Mouse (Mus musculus): Measurements from ENCODE around the gene Wfdc15a.
A peak's percentile ranks its signal among the peaks of the same experiment; 100 is the strongest.

Gene Wfdc15a

DNA sequence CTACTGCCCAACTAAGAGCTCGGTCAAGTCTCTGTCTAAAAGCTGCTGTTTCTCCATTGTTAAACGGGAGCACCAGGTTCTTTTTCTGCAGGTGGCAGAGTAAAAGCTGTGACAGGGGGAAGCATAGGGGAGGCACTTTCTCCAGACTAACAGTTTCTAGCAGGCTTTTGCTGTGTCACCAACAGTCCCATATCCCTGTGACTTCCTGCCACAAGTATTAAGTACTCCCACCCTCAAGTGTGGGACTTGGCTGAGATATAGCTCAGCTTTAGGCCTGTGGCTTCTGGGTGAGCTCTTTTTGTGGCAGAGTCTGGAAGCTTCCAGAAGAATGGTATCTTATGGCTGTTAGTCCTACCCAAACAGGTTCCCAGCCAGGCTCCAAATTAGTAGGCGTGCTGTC, 24.1 kb downstream of the Wfdc15a start:
- DNase-seq: no peak

DNA sequence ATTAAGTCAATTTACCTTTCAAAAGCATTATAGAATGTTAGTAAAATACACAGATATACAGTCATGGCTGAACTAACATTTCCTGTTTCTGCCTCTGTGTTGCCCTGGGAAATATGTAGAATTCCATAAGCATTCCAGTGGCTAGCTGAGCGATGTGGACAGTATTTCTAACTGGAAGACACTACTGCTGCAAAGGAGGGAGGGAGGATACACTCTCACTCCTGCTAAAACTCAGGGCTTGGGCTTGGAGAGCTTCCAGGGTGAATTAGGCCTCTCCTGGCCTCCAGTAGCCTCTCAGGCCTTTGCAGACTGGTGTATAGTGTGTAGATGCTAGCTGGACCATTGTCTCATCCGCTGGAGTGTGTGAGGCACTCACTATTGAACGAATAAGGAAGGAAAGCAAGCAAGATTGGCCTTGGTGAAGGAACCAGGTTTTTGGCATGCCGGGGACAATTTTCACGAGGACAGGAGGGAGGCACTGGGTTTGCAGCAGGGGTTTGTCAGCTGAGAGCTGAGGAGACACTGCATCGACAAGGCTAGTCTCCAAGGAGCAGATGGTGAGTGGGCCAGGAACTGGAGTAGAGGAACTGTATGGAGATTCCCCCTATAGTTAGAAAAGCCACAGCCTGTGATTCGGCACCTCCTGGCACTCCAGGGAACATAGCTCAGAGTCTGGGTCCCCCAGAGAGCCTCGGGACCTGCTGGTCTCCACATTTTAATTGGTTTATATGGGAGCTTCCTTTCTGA, 25.1 kb downstream of the Wfdc15a start:
- peak; percentile 18 to 22 for DNase-seq

DNA sequence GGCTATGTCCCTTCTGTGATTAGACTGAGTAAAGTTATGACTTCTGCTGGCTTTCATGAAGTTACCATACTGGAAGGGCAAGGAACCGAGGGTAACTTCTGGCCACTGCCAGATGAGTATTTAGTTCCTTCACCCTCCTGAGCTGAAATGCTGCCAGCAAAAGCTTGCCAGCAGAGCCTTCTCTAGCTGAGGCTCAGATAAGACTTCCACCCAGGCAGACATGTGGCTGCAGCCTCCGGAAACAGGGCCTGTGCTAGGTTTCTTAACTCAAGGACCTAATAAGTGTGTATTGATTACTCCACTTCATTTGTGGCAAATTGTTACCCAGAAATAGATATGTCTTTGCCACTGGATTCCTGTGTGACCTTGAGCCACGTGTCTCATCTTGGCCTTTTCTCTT, 26.5 kb downstream of the Wfdc15a start:
- DNase-seq: no peak

DNA sequence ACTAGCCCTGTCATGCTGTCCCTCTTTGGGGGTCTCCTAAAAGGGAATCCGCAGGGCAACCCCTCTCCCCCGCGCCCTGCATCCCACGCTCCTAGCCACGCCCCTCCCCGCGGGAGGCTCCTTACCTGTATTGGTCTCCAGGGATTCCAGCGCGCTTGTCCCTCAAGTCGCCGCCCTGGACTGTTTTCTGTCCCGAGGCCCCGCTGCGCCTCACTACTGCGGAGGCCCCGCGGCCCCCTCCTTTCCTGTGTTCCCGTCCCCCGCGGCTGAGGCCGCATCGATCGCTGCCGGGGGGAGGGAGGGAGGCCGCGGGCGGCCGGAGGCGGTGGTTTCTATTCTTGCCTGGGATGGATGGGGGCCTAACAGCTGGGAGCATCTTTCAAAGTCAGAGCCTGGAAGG, 29.0 kb downstream of the Wfdc15a start, which contains the start of gene Kcns1:
Gene Kcns1 (minus strand): TSS at position 212 of the 400 bp plus-strand sequence.
- no peak for DNase-seq

DNA sequence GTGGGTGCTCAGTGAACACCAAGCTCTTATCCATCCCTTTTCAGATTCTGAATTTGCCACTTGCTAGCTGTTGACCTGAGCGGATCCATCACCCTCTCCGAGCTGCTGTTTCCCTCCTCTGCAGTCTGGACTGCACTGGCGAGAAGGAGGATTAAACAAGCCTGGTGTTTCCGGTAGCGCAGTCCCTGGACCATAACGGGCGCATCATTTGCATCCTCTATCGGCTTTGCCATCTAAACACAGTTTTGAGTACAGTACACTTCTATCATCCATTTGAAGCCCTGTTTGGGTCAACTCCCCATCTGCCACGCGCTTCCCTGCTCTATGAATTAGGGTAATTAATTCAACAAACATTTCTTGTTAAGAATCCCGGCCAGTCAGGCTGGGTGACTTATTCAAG, 29.6 kb downstream of the Wfdc15a start:
- DNase-seq: no peak

DNA sequence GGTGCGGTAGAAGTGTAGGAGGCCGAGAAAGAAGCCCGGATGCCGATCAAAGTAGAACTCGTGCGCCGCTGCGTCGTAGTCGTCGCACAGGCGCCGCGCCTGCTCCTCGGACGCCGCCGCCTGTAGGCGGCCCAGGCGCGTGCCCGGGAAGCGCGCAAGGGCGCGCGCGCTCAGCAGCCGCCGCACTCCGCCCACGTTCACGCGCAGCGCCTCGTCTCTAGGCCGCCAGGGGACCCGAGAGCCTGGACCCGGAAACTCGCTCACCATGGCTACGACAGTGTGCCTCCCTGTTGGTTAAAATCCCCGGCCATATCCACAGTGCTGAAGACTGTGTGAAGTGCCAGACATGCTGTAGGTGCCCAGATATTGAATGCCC, 31.4 kb downstream of the Wfdc15a start:
- no peak for DNase-seq

DNA sequence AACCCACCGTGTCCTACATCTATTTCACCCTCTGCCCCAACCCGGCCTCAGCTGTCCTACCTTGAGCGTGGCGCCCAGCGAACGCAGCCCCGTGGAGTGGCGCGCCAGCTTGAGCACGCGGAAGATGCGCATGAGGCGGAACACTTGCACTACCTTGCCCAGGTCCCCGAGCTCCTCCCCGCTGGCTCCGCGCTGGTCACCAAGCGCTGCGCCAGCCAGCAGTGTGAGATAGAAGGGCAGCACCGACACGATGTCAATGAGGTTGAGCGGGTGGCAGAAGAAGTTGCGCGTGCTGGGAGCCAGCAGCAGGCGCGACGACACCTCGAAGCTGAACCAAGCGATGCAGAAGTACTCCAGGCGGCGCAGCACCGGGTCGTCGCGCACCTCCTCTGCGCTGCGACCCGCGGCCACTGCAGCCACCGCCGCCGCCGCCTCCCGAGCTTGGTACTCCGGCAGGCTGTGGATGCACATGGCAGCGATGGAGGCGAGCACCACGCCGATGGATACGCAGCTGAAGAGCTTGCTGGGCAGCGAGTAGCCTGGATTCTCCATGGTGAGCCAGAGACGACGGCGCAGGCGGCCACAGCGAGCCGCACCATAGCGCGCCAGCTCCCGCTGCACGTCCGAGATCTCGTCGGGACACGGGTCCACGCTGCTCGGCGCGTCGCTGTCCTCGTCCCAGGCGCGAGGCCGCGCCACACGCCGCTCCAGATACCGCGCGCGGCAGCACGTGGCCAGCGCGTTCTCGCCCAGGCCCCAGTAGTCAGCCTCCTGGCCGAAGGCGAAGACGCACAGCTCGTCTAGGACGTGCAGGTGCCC, 32.0 kb downstream of the Wfdc15a start:
- DNase-seq: no peak

DNA sequence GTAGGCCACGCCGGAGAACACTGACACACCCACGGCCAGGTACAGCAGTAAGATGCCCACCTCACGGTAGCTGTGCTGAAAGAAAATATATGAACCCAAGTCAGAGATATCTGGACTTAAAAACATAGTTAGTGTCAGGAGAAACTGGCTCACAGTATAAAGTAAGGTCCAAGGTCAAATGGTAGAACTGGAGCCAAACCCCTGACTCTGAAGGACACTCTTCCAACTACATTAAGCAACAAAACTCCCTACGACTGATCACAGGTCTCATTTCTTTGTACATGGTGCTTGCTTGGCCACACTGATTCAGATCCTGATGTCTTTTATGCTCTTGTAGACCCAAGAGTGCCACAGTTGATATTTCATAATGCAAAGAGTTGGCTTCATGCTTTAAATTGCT, 35.0 kb downstream of the Wfdc15a start:
- DNase-seq: no peak

DNA sequence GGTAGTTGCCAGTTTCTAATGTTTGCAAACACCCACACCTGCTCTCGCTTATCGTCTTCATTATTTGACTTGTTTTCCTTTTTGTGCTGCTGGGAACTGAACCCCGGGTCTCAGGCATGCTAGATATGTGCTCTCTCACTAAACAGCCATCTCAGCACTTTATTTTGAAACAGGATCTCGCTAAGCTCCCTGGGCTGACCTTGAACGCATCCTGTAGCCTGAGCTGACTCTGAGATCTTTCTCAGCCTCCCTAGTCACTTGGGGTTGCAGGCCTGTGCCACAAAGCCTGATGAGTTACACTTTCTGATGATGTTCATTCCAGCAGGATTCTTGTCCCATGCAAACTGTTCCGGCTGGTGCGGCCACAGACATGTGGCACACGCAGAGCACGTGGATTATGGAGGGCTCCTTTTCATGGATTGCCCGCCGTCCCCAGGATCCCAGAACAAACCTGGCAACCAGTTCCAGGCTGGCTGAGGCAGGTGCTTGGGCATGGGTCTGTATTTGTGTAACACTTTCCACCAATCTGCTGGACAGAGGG, 38.3 kb downstream of the Wfdc15a start:
- DNase-seq: no peak

DNA sequence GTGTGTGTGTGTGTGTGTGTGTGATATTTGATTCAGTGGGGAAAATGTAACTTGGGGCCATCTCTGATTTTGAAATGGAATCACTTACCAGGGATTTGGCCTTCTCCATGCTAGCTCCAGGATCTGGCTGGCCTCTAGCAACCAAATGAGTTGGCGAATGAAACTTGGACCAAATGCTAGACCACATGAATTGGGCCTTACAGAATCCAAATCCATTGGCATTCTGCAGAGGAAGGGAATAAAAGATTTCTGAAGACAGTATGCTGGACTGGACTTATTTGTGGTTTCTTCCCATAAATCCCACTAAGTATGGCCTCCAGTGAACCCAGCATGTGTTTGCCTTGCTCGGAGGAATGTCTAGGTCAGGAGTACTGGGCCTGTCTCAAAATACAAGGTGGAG, 41.1 kb downstream of the Wfdc15a start:
- DNase-seq: no peak

DNA sequence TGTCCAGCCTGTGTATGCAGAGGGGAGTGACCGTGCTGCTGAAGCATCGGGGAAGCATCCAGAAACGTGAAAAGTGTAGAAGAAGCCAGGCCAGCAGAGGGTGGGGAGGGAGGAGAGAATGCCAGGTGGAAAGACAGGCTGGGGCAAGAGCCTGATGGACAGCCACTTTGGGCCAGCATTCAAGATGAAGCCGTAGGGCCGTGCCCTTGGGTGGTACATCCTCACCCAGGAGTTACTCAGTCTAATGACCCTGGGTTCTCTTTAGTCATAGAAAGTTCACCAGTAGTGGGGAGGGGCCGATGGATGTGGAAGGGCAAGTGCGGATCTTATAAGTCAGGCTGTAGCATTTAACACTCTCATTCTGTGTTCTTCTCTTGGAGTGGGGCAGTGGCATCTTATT, 43.8 kb downstream of the Wfdc15a start:
- no peak for DNase-seq

DNA sequence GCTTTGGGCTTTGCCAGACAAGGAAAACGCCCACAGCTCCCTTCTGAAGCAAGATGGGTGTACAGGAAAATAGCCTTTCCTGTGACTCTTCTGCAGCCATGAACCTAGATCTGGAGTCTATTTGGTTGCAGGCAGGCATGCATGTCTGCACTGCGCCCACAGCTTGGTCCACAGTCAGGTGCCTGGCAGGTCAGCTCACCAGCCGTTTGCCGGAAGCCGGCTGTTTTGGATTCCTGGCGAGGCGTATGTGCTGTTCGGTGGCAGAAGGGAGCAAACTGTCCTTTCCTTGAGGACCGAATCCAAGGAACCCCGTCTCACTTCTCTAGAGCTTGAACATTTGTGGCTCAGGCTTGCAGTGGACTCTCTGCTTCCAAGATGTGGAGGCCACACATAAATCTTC, 45.9 kb downstream of the Wfdc15a start:
- peak; percentile 51 to 61 for DNase-seq

DNA sequence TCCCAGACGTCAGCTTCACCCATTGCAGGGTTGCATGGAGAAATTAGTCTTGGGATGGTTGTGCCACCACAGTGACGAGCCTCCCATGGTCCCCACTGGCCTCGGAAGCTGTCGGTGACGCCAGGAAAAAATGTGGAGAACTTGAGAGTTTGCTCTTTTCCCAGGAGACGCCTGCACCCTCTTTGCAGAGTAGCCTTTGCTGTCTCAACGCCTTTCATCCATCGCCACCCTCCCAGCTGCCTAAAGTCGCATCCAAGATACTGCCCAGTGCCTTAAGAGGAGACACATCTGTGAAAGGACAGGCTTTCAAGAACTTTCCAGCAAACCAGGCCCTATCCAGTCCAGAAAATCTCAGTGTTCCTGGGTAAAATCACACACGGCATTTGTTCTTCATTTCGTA, 47.6 kb downstream of the Wfdc15a start:
- DNase-seq: no peak

DNA sequence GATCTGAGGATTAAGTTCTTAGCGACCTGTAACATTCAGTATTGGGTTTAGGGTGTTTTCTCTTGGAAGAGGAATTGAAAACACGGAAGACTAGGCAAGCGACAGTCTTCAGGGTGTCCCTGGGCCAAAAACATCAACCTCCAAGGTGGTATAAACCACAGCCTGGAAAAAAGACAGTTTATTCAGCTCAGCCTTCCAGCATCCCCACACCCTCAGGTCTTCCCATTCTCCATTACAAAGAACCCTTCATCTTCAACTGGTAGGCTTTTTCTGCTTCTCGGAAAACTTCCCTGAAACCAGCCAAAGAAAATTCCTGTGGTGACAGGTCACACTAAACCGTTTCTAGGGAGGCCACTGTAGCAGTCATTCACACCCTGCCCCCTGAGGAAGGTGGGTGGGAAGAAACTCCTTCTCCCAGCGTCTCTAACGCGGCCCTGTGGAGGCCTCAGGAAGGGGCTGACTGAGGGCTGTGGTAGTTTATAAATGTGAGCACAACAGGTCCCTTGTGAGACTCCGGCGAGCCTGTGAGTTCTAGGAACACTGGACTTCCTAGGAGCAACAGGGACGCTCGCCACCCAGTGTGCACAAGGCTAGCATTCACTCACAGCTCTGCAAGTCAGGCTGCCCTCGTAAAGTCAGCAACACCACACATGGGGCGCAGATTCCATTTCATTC, 49.7 kb downstream of the Wfdc15a start:
- DNase-seq: no peak
